Mouse (Mus musculus) forebrain, postnatal 0 days (tissue): ENCODE measurements at regions not wholly inside any gene's neighbourhood (a gene's known extent, or its start where the extent isn't known, plus 50 kb on each side); places are given as distances from the start of the nearest gene placed in this dataset.

Source experiments
- ATAC-seq: fragments of 200-750 bp; cut with Nextera tagmentation; 2 replicates; pipeline ENCODE4 v1.8.0; 2017; ENCODE audit warnings: mild to moderate bottlenecking, moderate library complexity
- DNase-seq: peaks from one replicate; pipeline ENCODE4 v3.0.0-alpha.2; 2015
- H3K27ac ChIP-seq: fragments of 300-500 bp; sonication (generic); 2 replicates; pipeline ENCODE4 v1.5.1; 2014; ENCODE audit warnings: low read depth, mild to moderate bottlenecking, antibody characterized with exemption, low read length, moderate library complexity, mixed read lengths
- H3K27me3 ChIP-seq: fragments of 300-500 bp; sonication (generic); 2 replicates; pipeline ENCODE4 v1.6.1; 2014; ENCODE audit warnings: mild to moderate bottlenecking, low read length, mixed read lengths; ENCODE audit not compliant: insufficient read depth
- H3K36me3 ChIP-seq: fragments of 300-500 bp; sonication (generic); 2 replicates; pipeline ENCODE4 v1.6.1; 2014; ENCODE audit warnings: mild to moderate bottlenecking, moderate library complexity; ENCODE audit not compliant: insufficient read depth
- H3K4me1 ChIP-seq: fragments of 300-500 bp; sonication (generic); 2 replicates; pipeline ENCODE4 v1.6.1; 2014; ENCODE audit warnings: antibody characterized with exemption; ENCODE audit not compliant: insufficient read depth
- H3K4me2 ChIP-seq: fragments of 300-500 bp; sonication (generic); 2 replicates; pipeline ENCODE4 v1.6.1; 2014; ENCODE audit warnings: low read depth, mild to moderate bottlenecking, moderate library complexity
- H3K4me3 ChIP-seq: fragments of 300-500 bp; sonication (generic); 2 replicates; pipeline ENCODE4 v1.5.1; 2014; ENCODE audit warnings: low read depth, low read length, mixed read lengths
- H3K9ac ChIP-seq: fragments of 300-500 bp; sonication (generic); 2 replicates; pipeline ENCODE4 v1.6.1; 2014; ENCODE audit warnings: mild to moderate bottlenecking
- H3K9me3 ChIP-seq: fragments of 300-500 bp; sonication (generic); 2 replicates; pipeline ENCODE4 v1.6.1; 2016; ENCODE audit warnings: low read length
- CTCF ChIP-seq: sonication (generic); IDR thresholded peaks from 2 replicates; pipeline ENCODE4 v1.5.1; 2016; ENCODE audit warnings: antibody characterized with exemption, control low read depth, low read depth
- WGBS: fragments of 180-500 bp; shearing (Covaris S2); extraction: QIAGEN DNeasy Blood & Tissue Kit; methylation state at CpG from one replicate; pipeline ENCODE4 v1.1.7; 2014; 5-methylcytosine and 5-hydroxymethylcytosine counted together

DNA sequence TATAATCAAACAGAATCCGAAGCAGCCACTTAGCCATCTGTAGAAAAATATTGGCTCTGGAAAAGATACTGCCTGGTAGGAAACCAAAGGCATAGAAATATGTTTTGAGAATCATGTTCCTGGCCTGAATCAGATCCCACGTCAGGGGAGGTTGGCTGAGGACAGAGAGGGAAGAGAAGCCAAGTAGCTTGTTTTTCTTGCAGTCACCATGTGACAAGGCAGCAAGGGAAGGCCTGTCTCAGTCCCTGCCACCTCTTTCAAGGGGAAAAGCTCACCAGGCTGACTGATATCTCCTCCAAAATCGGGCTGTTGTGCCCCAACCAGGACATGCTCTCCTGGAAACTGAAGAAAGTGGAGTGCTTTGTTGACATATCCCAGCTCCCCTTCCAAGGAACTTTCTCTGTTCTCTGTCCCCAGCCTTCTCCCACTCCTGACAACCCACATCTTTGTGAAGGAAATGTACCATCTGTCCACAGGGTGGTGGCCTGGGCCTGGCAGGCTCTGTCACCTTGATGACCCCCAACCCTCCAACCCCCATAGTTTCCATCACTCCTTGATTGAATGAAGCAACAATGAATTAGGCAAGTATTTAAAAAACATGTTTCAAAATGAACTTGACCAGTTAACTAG is 104.3 kb upstream of the Foxn2 start:
- no peak overlapping the region for H3K4me3 ChIP-seq
- H3K36me3 ChIP-seq: no peaks in the 10 kb centered on the region
- DNase-seq (peak; percentile 81), ATAC-seq (peak; percentile 92)
- H3K9me3 ChIP-seq: no peaks in the 10 kb centered on the region
- WGBS: 55% methylated on average over 3 of the region's 3 CpGs
- H3K4me1 ChIP-seq: 0 out of 2 replicates have a peak, but pooled peaks cover 4% of the 10 kb centered on the region
- TF ChIP-seq CTCF: no peak
- 0 out of 2 replicates have a peak overlapping the region, but pooled peaks have one; percentile 30 for H3K27ac ChIP-seq
- no peak overlapping the region for H3K4me2 ChIP-seq
- H3K27me3 ChIP-seq: no peaks in the 10 kb centered on the region
- H3K9ac ChIP-seq: no peak overlapping the region

DNA sequence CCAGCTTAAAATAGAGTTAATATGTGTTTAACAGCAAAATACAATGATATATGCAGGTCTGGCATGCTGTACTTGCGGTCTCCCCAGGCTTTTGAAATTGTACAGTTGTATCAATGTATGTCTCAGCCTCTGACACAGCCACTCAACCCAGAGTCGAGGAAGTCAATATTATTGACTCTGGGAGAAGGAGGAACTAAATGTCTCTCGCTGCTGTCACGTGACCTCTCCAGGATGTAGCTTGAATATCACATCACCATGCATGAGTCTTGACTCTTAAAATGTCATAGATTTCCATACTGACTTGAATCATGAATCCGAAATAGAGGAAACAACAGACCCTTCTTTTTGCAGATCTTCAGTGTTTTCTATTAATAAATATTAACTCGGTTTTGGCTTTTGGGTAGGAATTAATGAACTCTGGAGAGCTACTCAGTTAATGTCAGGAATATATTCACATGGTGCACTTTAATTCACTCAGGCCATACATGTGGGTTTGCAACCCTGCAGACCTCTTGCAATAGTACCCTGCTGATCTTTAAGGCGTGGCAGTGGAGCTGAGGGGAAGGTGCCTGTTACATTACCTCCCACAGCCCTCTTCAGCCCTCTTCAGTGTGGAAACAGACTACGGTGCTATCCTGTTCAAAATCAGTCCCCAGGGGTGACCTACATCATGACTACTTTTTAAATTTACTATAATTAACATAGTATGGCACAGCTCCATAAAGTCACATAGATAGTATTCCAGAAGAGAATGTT is 102.7 kb upstream of the Foxn2 start:
- no peak for ATAC-seq
- TF ChIP-seq CTCF: no peak

DNA sequence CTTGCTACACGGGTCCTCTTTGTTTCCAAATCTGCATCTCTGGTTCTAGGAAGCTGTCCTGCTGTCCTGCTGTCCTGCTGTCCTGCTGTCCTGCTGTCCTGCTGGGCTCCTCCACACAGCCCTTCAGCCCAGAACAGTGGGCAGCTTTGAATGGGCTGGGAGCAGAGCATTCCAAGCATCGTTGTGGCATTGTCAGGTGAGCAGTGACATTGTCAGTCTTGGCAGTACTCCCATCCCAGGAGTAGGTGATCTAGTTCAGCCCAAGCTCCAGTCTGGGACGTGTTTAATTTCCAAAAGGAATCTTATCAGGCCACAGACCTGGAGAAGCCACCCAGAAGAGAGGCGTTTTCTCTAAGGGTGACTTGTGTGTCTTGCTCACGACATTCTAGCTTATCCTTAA is 99.4 kb upstream of the Foxn2 start:
- H3K36me3 ChIP-seq: no peaks in the 10 kb centered on the region
- H3K4me2 ChIP-seq: no peak overlapping the region

More for the DNA sequence above, 102.7 kb upstream of the Foxn2 start:
- Histone ChIP-seq H3K4me3 (no peak overlapping the region), H3K4me1 (0 out of 2 replicates have a peak, but pooled peaks cover 4% of the 10 kb centered on the region), H3K9ac (no peak overlapping the region), H3K4me2 (no peak overlapping the region), H3K27ac (no peak overlapping the region), H3K36me3 (no peaks in the 10 kb centered on the region), H3K27me3 (no peaks in the 10 kb centered on the region), H3K9me3 (no peaks in the 10 kb centered on the region)
- 87% methylated on average over 8 of the region's 8 CpGs for WGBS
- DNase-seq: no peak

GRCm38 (mm10) chr17:88341599-88341998 is 98.9 kb upstream of the Foxn2 start:
- Histone ChIP-seq H3K4me1 (no peaks in the 10 kb centered on the region), H3K4me3 (no peak overlapping the region), H3K4me2 (no peak overlapping the region), H3K9ac (no peak overlapping the region), H3K36me3 (no peaks in the 10 kb centered on the region), H3K27ac (no peak overlapping the region), H3K27me3 (no peaks in the 10 kb centered on the region), H3K9me3 (no peaks in the 10 kb centered on the region)
- TF ChIP-seq CTCF: no peak
- ATAC-seq (no peak), DNase-seq (no peak)
- 82% methylated on average over 5 of the region's 5 CpGs for WGBS

More for the DNA sequence above, 99.4 kb upstream of the Foxn2 start:
- no peaks in the 10 kb centered on the region for H3K27me3 ChIP-seq
- no peak overlapping the region for H3K27ac ChIP-seq
- DNase-seq (no peak), ATAC-seq (no peak)
- H3K4me1 ChIP-seq: 0 out of 2 replicates have a peak, but pooled peaks cover 4% of the 10 kb centered on the region
- H3K9ac ChIP-seq: no peak overlapping the region
- H3K9me3 ChIP-seq: no peaks in the 10 kb centered on the region
- H3K4me3 ChIP-seq: no peak overlapping the region
- TF ChIP-seq CTCF: no peak
- WGBS: 57% methylated on average over 5 of the region's 5 CpGs

DNA sequence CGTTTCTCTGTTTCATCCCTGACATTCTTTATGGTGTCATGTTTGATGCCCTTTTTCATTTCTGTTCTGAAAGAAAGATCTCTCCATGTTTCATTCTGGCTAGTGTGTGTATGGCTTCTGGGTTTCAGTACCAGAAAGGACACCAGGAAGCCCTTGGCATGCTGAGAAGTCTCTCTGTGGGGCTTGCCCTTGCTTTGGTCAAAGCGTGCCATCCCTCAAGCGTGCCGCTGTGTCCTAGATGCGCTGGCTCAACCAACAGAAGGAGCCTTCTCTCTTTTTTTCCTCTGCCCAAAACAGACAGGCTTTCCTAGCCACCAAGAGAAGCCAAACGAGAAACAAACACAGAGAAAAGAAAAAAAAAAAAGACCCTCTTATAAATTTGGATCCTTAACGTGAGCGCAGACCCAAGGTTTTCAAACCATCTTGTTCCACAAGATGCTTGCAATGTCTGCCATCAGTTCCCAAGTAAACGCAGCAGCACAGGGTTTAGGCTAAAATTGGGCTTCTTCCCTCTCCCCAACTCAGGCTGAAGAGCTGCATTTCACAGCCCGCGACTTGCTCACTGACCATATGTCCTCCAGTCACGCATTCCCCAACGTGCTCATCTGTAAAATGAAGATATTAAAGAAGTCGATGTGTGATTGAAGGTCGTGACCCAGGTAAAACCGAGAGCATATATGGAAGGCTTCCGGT is 97.3 kb upstream of the Foxn2 start:
- Histone ChIP-seq H3K4me2 (no peak overlapping the region), H3K4me1 (no peaks in the 10 kb centered on the region), H3K9ac (no peak overlapping the region), H3K9me3 (no peaks in the 10 kb centered on the region), H3K36me3 (no peaks in the 10 kb centered on the region), H3K27me3 (no peaks in the 10 kb centered on the region), H3K4me3 (no peak overlapping the region), H3K27ac (no peak overlapping the region)
- DNase-seq (peak; percentile 48), ATAC-seq (peak; percentile 23)
- 71% methylated on average over 17 of the region's 17 CpGs for WGBS
- no peak for TF ChIP-seq CTCF

DNA sequence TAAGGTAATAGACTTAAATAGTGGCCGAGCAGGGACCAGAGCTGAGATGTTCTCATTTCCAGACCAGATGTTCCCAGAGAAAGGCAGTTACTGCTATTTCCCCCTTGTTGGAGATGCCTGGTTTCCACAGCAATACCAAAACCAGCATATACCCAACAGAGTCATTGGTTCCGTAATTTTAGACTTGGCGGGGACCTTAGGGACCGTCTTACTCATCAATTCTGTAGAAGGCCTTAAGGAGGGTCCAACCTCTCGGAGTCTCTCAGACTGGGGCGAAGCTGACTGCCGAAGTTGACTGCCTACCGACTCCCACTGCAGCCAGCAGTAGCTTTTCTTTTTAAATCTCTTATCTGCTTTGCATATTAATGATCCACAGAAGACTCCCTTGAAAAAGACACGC is 95.1 kb upstream of the Foxn2 start:
- no peaks in the 10 kb centered on the region for H3K9me3 ChIP-seq
- no peak for TF ChIP-seq CTCF
- H3K36me3 ChIP-seq: no peaks in the 10 kb centered on the region
- H3K27me3 ChIP-seq: no peaks in the 10 kb centered on the region
- no peak overlapping the region for H3K4me2 ChIP-seq
- ATAC-seq: no peak
- no peak overlapping the region for H3K27ac ChIP-seq
- no peak for DNase-seq
- no peak overlapping the region for H3K4me3 ChIP-seq
- H3K9ac ChIP-seq: no peak overlapping the region
- H3K4me1 ChIP-seq: no peaks in the 10 kb centered on the region
- 77% methylated on average over 9 of the region's 9 CpGs for WGBS

GRCm38 (mm10) chr17:88346896-88347295 is 93.6 kb upstream of the Foxn2 start:
- Histone ChIP-seq H3K4me1 (no peaks in the 10 kb centered on the region), H3K4me3 (no peak overlapping the region), H3K4me2 (no peak overlapping the region), H3K36me3 (no peaks in the 10 kb centered on the region), H3K27me3 (no peaks in the 10 kb centered on the region), H3K9me3 (no peaks in the 10 kb centered on the region), H3K9ac (no peak overlapping the region), H3K27ac (no peak overlapping the region)
- ATAC-seq (no peak), DNase-seq (no peak)
- WGBS: 65% methylated on average over 3 of the region's 3 CpGs
- no peak for TF ChIP-seq CTCF
